Mouse (Mus musculus): ENCODE data around the gene Pdap1.
A peak's percentile ranks its signal among the peaks of the same experiment; 100 is the strongest.
"Not testable (repeated sequence)": the region's sequence is repeated elsewhere in the genome, so short reads cannot be mapped to it uniquely, and the experiment has no call there.

Gene Pdap1

DNA sequence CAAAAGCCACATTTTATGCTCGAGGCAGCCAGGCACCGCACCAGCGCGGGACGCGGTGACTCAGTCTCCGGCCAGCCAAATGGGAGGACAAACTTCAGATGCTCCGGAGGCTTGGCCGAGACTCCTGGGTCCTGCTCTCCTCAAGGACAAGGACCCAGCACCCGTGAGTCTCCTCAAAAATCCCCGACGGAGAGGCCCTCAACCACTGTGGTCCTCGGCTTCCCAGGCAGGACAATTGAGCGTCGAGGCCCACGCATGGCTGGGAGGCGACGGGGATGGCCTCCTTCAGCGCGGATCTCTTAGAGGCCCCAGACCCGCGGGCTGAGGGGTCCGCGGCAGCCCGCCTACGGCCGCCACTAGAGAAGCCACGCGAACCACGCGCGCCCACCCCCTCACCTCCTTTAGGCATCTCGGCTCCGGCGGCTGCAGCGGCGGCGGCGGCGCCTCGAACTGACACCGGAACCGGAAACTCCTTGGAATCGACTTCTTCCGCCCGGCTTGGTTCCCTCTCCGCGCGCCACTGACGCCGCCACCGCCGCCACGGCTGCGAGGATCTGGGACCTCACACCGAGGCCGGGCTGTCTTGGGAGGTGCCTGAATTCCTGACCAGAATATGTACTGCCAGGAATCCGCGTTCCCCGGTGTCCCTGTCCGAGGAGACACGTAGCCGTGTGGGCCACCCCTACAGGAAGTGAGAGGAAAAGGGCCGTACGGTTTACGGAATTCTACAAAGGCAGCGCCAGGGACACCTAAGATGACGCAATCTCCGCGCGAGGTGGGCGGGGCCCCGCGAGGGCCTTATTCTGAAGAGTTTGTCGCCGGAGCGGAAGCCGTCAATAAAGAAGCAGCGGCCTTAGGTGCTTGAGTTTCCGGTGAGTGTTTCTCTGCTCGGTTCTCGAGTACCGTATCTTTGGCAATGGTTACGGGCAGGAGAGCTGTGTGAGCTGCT is at the start of gene Pdap1, which contains the start of gene Bud31:
Gene Pdap1 (minus strand): TSS at position 668 of the 949 bp plus-strand sequence.
Gene Bud31 (plus strand): TSS at position 792 of the 949 bp plus-strand sequence.
- DNase-seq (ENCODE audit: low read depth): peak; percentile 69

DNA sequence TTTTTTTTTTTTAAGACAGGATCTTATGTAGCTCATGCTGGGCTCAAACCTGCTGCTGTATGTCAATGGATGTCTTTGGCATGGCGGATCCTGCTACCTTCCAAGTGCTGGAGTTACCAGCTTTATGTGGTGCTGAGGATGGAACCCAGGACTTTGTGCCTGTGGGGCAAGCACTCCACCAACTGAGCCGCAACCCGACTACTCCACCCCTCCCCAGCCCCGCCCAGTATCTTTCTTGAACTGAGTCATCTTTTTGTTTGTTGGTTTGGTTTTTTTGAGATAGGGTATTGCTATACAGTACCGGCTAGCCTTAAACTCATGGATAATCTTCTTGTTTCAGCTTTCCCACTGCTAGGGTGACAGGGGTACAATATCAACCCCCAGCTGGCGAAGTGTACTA is 49.4 kb upstream of the Pdap1 start:
- no peak for DNase-seq (ENCODE audit: low read depth)

DNA sequence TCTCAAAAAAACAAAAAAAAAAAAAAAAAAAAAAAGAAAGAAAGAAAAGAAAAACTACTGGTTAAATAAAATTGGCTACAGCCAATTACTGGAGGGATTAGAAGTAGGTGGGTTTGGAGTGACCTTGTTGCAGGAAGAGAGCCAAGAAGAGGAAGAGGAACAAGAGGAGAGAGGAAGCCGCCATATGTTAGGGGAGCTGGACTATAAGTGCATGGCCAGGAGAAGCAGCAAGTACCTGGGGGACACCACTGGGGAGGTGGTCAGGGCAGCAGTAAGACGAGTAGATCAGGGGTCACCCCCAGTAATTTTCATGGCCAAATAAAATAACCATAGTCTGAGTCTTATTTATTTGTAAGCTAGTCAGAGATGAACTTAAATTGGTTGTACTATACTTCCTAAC is 45.2 kb upstream of the Pdap1 start:
- no peak for DNase-seq (ENCODE audit: low read depth)

DNA sequence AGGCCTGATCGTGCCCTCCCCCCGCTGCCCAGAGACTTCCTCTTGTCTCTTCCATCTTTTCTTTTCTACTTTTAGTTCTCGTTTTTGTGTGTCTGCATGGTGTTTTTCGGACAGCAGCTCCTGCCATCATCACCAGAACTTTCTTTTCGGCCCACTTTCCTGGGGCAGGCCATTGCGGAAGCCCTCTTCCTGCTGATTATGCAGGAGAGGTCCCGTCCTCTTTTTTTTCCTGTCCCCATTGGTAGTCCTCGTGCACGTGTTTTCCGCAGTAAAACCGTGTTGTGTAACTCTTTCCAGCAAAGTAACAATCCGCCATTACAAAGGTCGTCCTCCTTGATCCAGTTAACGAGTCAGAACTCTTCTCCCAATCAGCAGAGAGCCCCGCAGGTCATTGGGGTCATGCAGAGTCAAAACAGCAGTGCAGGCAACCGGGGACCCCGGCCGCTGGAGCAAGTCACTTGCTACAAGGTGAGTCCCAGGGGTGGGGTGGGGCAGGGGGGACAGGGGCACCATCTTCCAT is 38.5 kb upstream of the Pdap1 start:
- no peak for DNase-seq (ENCODE audit: low read depth)

DNA sequence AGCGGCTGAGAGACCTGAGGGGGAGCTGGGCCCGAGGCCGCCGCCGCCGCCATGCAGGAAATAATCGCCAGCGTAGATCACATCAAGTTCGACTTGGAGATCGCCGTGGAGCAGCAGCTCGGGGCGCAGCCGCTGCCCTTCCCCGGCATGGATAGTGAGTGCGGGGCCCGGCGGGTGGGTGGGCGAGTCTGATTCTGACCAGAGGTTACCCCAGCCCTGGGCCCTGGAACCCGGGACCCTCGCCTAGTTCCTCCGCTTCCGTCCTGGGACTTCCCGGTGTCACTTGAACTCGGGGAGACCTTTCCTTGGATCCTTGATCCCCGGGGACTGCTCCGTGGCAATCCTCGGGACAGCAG is 27.2 kb upstream of the Pdap1 start:
- no peak for DNase-seq (ENCODE audit: low read depth)

DNA sequence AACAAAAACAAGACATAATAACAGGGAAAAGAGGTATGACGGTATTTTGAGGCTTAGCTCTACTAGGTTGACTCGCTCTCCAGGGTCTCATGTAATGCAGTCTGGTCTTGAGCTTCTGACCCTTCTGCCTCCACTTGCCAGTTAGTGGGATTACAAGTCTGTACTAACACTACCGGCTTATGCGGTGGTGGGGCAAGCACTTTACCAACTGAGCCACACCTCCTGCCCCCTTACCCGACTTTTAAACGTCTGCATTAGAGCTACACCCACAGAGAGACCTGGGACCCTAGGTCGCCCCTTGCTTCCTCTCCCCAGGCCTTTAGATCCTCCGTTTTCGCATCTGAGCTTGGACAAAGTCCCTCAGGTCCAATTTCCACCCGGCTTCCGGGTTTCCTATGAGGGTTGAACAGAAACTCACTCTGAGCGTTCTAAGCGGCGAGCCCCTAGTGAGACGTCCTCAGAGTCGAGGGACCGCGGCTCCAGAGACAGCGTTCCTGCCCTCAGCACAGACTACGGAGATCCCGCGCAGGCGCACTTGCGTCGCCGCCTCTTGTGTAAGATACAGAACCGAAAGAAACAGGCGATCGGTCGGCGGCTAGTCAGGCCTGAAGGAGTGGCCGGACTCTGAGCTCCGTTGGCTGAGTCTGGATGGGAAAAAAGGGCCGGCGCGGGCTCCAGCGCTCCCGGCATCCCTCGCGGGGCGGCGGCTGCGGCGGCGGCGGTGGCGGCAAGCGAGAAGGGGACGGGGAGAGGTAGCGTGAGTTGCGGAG is 26.7 kb upstream of the Pdap1 start, which contains the start of the genes Ptcd1 and Cpsf4:
Gene Ptcd1 (minus strand): TSS at position 573 of the 770 bp plus-strand sequence.
Gene Cpsf4 (plus strand): TSS at position 678 of the 770 bp plus-strand sequence.
- peak; percentile 92 for DNase-seq (ENCODE audit: low read depth)

DNA sequence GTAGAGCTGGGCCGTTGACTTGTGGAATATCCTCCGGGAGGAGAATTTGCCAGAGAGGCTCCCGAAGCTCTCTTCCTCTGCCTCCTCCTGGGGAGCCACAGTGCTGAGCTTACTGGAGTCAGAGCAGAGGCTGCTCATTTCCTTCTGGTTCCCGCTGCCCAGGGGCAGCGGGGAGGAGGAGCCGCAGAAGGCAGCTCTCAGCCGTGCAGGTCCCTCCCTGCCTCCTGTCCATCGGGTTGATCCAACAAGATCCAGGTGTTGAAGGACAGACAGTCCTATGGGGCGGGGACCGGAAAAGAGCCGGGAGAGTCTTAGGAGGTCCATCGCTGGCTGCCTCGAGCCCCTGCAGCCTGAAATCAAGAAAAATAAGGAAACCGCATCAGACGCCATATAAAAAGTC is 25.1 kb upstream of the Pdap1 start:
- no peak for DNase-seq (ENCODE audit: low read depth)

DNA sequence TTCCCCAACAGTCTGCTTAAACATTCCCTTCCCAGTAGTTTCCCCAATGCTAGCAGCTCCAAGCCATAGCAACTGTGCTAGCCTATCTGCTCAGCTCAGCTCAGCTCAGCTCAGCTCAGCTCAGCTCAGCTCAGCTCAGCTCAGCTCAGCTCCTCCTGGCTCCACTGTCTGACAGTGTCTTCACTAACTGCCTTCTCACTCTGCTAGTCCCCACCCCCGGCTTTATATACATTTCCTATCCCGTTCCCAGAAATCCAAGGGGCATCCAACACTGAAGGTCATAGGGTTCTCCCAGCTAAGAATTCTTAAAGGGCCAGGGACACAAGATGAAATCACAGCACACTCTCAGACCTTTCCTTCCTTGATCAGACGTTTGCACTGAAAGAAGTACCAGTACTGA is 24.7 kb upstream of the Pdap1 start:
- DNase-seq (ENCODE audit: low read depth): no peak

DNA sequence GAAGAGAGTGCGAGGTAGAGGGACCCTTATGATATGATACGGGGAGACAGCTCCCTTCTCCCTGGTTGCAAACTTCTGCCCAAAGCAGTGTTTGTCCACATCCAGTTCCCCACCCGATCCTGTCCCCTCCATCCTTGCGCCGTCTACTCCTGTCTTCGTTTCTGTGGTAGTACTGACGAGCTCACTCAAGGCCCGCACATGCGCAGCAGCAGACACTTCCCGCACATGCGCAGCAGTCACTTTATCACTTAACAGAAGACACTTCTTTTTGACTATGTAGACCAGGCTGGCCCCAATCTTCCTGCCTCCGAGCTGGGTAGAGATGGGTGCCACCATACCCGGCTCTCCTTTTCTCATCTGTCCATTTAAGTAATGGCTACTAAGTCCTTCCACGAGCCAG is 21.3 kb upstream of the Pdap1 start:
- no peak for DNase-seq (ENCODE audit: low read depth)

DNA sequence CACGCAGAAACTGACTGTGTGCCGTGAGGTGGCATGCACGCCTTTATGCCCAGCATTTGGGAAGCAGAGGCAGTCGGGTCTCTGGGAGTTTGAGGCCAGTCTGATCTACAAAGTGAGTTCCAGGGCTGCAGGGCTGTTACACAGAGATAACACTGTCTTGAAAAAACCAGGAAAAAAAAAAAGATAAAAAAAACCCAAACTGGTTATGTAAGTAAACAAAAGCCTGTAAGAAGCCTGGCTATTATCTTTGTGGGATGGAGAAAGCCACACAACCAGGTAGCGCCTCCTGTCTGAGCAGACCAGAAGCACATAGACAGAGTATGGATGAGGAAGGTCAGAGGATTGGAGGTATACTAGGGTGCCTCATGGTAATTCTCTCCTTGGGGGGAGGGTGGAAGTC is 12.7 kb upstream of the Pdap1 start:
- no peak for DNase-seq (ENCODE audit: low read depth)

DNA sequence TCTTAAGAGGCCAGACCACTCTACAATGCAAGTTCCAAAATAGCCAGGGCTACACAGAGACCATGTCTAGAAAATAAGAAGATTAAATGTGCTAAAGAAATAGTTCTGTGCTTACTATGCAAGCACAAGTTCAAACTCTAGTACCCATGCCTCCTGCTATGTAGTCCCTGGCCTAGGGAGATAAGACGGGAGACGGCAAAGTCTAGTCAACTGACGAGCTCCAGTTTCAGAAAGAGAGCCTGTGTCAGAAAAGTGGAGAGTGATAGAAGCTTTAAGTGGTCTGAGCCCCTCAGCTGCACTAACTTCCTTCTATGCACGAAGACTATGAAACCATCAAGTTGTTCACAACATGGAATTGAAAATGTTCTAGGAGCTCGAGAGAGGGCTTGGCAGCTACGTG is 9.3 kb upstream of the Pdap1 start:
- no peak for DNase-seq (ENCODE audit: low read depth)

DNA sequence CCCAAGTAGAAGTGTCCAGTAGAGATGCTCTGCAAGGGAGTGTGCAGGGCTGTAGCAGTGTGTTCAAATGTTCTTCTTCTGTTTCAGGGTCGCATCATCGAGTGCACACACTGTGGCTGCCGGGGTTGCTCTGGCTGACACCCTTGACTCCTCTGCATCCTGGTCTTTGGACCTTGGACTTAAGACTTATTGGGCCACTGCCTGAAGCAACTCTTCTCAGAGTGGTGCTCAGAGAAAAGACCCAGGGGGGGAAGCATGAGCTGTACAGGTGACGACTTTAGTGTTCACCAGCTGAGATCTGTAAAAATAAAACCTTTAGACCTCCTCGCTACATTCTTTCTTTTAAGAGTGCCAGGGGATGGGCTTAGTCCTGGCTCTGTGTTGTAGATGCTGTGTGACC is 7.7 kb upstream of the Pdap1 start:
- DNase-seq (ENCODE audit: low read depth): no peak

DNA sequence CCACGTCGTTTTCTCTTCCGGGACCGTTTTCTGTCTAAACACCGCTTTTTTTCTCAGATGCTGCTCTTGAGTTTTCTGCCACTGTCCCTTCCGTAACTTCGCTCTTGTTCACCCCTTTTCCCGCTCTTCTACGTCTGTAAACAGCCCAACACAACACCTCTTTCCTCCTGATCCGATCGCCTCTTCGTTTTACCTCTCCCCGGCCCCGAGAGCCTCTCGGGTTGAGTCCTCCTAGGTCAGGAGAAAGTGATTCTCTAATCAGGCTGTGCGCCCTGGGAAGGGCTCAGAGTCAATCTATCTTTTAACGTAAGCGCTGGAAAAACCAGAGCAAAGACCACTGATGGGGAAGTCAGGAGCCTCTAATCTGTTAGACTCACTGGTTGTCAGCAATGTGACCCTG is 573 bp upstream of the Pdap1 start:
- DNase-seq (ENCODE audit: low read depth): no peak

DNA sequence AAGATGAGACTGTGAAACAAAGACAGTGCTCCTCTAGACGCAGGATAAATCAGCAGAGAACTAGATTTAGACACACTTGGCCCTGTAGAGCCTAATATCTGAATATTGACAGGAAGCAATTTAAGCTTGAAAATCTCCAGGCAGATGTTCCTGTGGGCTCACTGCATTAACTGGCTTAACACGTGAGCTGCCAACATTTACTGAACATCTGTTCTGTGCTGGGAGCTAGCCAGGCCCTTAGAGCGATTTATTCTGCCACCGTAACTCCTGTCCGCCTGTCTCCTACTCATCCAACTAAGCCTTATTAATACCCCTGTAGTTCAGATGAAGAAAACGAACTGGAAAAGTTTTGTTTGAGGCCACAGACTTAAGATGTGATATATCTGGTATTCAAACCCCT is 1.2 kb downstream of the Pdap1 start:
- no peak for DNase-seq (ENCODE audit: low read depth)

DNA sequence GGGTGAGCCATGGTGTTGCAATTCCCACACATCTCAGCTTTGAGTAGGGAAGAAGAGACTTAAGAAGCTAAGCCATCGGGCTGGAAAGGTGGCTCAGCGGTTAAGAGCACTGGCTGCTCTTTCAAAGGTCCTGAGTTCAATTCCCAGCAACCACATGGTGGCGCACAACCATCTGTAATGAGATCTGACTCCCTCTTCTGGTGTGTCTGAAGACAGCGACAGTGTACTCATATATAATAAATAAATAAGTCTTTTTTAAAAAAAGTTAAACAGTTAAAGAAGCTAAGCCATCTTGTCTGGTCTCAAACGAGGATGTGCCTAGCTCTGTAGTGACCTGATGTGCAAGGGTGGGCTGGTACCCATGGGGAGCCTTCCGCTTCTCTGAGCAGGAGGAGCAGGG is 6.8 kb downstream of the Pdap1 start:
- DNase-seq (ENCODE audit: low read depth): not testable (repeated sequence)

DNA sequence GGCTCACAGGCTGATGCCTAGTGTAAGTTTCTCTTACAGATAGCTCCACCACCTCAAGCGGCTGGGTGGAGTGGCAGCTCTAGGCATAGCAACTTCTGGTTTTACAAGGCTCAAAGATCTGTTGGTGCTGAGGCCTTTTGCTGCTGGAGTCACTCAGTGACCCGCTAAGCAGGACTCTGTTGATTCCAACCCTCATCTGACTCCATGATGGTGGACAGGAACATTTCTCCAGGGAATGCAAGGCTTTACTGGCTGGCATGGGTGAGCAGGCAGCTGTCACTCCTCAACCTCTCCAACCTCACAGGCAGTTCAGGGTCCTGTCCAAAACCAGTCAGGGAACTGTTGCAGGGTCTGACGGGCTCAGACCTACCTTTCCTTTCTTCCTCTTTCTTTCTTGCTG is 9.0 kb downstream of the Pdap1 start:
- DNase-seq (ENCODE audit: low read depth): no peak

DNA sequence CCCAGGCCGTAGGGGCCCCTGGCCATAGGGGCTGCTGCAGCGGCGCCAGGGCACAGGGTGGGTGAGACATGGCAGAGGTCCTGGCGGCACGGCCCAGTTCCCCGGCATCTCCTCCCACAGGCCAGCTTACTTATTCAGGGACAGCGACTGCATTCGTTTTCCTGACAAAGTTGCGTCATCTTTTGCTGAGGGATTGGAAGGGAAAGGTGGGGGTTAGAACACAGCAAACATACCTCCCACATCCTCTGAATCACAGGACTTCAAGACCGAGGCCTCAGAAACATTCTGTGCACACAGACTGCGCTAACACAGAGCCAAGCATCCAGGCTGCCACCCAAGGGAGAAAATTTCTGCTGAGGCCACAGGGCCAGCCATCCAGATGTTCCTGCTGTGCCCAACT is 9.8 kb downstream of the Pdap1 start:
- DNase-seq (ENCODE audit: low read depth): peak; percentile 72

DNA sequence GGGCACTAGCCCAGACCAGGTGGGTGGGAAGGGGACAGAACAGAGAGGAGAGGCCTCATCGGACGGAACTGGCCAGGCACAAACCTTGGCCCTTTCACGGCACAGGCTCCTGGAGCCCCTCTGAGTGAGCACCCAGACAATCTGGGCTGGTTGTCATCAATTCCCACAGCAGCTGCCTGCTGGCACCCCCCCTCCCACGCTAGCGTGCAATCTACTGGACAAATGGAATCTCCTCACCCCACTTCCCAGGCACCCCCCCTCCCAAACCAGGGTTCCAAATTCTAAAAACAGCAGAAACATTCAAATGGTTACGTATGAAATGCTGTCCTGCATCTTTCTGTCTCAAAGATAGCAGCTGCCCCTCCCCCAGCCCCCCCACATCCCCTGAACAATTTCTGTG is 10.3 kb downstream of the Pdap1 start:
- DNase-seq (ENCODE audit: low read depth): not testable (repeated sequence)

DNA sequence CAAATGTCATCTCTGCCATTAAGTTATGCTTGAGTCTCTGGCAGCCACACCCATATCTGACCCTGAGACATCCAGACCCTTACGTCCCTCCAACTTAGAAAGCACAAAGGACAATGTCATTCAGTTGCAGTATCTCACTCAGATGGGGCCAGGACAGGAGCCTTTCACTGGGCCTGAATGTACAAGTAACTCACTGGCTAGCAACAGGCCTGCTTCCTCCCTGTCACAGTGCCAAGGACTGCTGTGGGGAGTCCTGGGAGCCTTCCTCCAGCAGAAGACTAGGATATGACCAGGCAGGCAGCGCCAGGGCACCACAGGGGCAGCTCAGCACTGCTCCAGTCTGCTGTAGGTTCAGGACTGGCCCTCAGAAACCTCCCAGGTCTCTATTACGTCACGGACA is 10.9 kb downstream of the Pdap1 start:
- DNase-seq (ENCODE audit: low read depth): no peak

DNA sequence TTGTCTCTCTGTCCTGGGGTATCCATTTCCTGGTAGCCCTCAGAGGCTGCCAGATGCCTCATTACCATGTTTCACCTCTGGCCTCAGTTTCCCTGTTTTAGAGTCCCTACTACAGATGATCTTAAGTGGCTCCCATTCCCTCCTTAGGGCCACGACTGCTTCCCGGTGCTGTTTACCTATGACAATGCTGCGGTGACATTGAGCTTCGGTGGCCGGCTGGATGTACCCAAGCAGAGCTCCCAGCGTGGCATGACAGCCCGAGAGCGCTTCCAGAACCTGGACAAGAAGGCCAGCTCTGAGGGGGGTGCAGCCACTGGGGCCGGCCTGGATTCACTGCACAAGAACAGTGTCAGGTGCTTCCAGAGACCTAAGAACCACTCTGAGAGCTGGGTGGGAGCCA is 13.5 kb downstream of the Pdap1 start:
- DNase-seq (ENCODE audit: low read depth): no peak

DNA sequence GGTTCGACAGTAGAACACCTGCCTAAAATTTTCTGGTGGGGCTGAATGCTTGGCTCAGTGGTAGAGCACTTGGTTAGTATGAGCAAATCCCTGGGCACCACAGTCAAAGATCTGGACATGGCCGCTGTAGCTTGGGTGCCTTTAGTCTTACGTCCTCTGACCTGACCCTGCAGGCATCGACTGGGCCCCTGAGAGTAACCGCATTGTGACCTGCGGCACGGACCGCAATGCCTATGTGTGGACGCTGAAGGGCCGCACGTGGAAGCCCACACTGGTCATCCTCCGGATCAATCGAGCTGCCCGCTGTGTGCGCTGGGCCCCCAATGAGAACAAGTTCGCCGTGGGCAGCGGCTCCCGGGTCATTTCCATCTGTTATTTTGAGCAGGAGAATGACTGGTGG is 16.6 kb downstream of the Pdap1 start:
- no peak for DNase-seq (ENCODE audit: low read depth)

DNA sequence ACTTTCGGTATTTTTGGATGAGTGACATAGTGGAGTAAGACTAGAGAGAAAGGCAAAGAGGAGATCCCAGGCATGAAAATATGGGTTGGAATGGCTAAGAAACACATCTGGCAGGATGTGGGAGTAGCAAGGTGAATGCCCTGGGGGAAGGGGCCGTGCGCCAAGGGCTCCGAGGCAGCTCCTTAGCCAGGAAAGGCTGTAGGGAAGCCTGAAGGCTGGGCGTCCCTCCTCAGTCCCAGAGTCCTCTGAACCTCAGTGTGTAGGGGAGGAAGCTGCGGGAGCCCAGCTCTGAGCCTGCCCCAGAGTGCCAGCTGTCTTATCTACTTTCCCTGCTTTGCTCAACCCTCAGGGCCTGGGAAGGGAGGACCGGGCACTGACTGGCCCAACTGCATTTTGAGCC is 19.1 kb downstream of the Pdap1 start:
- DNase-seq (ENCODE audit: low read depth): no peak

DNA sequence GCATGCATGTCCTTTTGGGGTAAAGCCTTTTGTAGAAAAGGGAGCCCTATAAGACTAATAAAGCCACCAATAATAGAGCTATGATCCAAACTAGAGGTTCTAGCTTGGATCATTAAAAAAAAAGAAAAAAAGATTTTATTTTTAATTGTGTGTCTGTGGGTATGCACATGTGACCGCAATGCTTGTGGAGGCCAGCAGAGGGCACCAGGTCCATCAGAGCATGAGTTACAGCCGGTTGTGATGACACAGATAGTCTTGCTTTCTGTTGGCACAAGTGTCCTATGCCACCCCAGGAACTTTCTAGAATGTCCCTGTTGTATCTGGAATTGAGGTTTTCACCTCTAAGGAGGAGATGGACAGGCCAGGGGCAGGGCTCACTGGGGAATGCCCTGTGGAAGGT is 20.7 kb downstream of the Pdap1 start:
- DNase-seq (ENCODE audit: low read depth): no peak
